8 mouse cellular contexts compared by ENCODE assay signal in the genomic region with DNA sequence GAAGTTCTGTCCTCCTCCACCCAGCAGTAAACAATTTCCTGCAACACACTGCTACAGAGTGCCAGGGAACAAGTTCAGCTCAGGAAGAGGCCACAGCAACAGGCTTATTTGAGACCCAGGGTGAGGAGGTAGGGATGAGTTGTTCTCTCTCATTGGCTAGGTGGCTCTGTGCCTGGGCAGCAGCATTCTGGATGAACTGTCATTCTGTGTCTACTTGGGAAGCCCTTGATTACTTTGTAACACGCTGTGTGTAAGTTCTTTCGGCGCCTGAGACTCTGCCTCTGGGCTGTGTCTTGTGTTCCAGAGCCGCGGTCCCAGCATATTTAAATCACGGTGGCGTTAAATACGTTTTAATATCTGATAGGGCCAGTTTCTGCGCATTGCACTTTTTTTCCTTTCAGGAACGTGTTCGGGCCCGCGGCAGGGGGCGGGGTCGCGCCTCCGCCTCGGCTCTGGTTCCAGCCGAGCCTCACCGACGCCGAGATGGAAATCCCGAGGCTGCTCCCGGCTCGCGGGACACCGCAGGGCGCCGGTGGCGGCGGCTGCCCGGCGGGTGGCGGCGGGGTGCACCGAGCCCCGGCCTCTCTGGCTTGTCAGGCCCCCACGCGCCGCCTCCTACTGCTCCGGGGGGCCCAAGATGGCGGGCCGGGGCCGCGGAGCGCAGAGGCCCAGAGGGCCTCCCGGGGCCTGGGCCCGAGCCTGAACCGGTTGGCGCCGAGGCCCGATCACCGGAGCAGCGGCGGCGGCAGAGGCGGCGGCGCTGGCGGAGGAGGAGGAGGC. TPM values are rescaled to one million over a fixed set of nuclear protein-coding genes. Genes with fewer than 3 reads are reported as not detected.
DNase-seq lines count a peak whose midpoint lies in the region; ATAC-seq and TF ChIP-seq lines count a peak whose summit lies in the region.
"Not testable (repeated sequence)": the region's sequence is repeated elsewhere in the genome, so short reads cannot be mapped to it uniquely, and the experiment has no call there.

A gene (plus strand): TSS at position 378 of the 780 bp plus-strand sequence.

- ATAC-seq in G1E (ENCODE audit: extremely low read depth, insufficient number of reproducible peaks, low FRiP score, poor library complexity, severe bottlenecking) = peak; percentile 63
- peak; percentile 75 for ATAC-seq in embryonic facial prominence, embryonic 14.5 days (ENCODE audit: low read depth)
- peak; percentile 49 for ATAC-seq in heart, embryonic 12.5 days (ENCODE audit: insufficient number of reproducible peaks, low FRiP score)
- peak; percentile 75 for ATAC-seq in inflammation-experienced regulatory T-cells, adult 6 months
- not testable (repeated sequence) for ATAC-seq in limb, embryonic 15.5 days (ENCODE audit: insufficient number of reproducible peaks, low FRiP score, low TSS enrichment, low read depth)
- peak; percentile 66 for ATAC-seq in megakaryocyte-erythroid progenitor cell, adult 5-6 weeks (replicated peaks; ENCODE audit: low FRiP score, low TSS enrichment, poor library complexity, severe bottlenecking)
- ATAC-seq in neutrophil, adult 5-6 weeks (ENCODE audit: extremely low read depth, insufficient number of reproducible peaks, low FRiP score, poor library complexity, severe bottlenecking) = peak; percentile 45

- H3K36me3 ChIP-seq in G1E (replicated peaks); embryonic facial prominence, embryonic 14.5 days (ENCODE audit: control insufficient read depth, insufficient read depth, low read length); heart, embryonic 12.5 days; limb, embryonic 15.5 days: not testable (repeated sequence)

- not testable (repeated sequence) for H3K4me3 ChIP-seq in G1E (ENCODE audit: low read depth, low read length); embryonic facial prominence, embryonic 14.5 days (ENCODE audit: low read depth, low read length)
- peak within 1 kb of the TSS; percentile 40 for H3K4me3 ChIP-seq in heart, embryonic 12.5 days
- peak within 1 kb of the TSS; percentile 27 for H3K4me3 ChIP-seq in limb, embryonic 15.5 days

- H3K27ac ChIP-seq in embryonic facial prominence, embryonic 14.5 days (replicated peaks; ENCODE audit: low read depth, low read length); heart, embryonic 12.5 days (ENCODE audit: poor library complexity, severe bottlenecking); limb, embryonic 15.5 days: not testable (repeated sequence)

- H3K27me3 ChIP-seq in G1E (ENCODE audit: insufficient read depth, low read length); embryonic facial prominence, embryonic 14.5 days (replicated peaks; ENCODE audit: control insufficient read depth, insufficient read depth, low read length); heart, embryonic 12.5 days (replicated peaks); limb, embryonic 15.5 days: not testable (repeated sequence)

- not testable (repeated sequence) for H3K4me2 ChIP-seq in embryonic facial prominence, embryonic 14.5 days (ENCODE audit: low read depth, low read length); limb, embryonic 15.5 days
- 0 out of 2 replicates have a peak within 1 kb of the TSS, but pooled peaks have one; percentile 36 for H3K4me2 ChIP-seq in heart, embryonic 12.5 days

- H3K9me3 ChIP-seq in G1E (replicated peaks); embryonic facial prominence, embryonic 14.5 days (ENCODE audit: control insufficient read depth, low read length); heart, embryonic 12.5 days (replicated peaks); limb, embryonic 15.5 days: not testable (repeated sequence)

- H3K4me1 ChIP-seq in G1E (ENCODE audit: insufficient read depth, low read depth, low read length); embryonic facial prominence, embryonic 14.5 days (ENCODE audit: control insufficient read depth, insufficient read depth, low read length); heart, embryonic 12.5 days (replicated peaks); limb, embryonic 15.5 days: not testable (repeated sequence)

- WGBS in embryonic facial prominence, embryonic 14.5 days = no CpG with 5 or more reads among the region's 60 CpGs
- WGBS in heart, embryonic 12.5 days = no CpG with 5 or more reads among the region's 60 CpGs
- no CpG with 5 or more reads among the region's 60 CpGs for whole genome bisulfite sequencing in limb, embryonic 15.5 days

- not testable (repeated sequence) for DNase-seq in G1E (ENCODE audit: low spot score); embryonic facial prominence, embryonic 14.5 days (ENCODE audit: low spot score); layer of hippocampus, postnatal 25 days (ENCODE audit: extremely low spot score in 1 of 2, low spot score in 1 of 2)

- not testable (repeated sequence) for TF ChIP-seq CTCF in G1E (IDR thresholded peaks at IDR 0.05; ENCODE audit: low read depth, low read length)

- H3K9ac ChIP-seq in embryonic facial prominence, embryonic 14.5 days (ENCODE audit: low read depth, low read length); heart, embryonic 12.5 days; limb, embryonic 15.5 days: not testable (repeated sequence)

RNA-seq across cellular contexts. Expression of the gene that starts here (rescaled TPM):
- 12.6 and 15.8 TPM in 2 replicates for total RNA-seq in G1E (2014; fragmentation: Nextera tagmentation)
- total RNA-seq in G1E (2017) = 7.3 and 8.1 TPM in 2 replicates
- polyA plus RNA-seq in G1E (2012) = 0.76 and 0.81 TPM in 2 replicates
- polyA plus RNA-seq in embryonic facial prominence, embryonic 14.5 days (2014; fragmentation: Nextera tagmentation; extraction: Ambion mirVana) = 2.7 and 2.8 TPM in 2 replicates
- 1.1 and 1.2 TPM in 2 replicates for polyA plus RNA-seq in heart, embryonic 12.5 days (2016; fragmentation: Nextera tagmentation; extraction: Ambion mirVana)
- polyA plus RNA-seq in inflammation-experienced regulatory T-cells, adult 6 months (2017; shearing (Covaris generic)) = 1 to 10 TPM; 2.0 to 2.8 (median 2.6) TPM
- 10 to 100 TPM; 16.3 to 19.0 TPM for total RNA-seq in layer of hippocampus, postnatal 25 days (2021)
- polyA plus RNA-seq in limb, embryonic 15.5 days (2015; fragmentation: Nextera tagmentation; extraction: Ambion mirVana) = 1.2 and 1.5 TPM in 2 replicates
- 4.6 and 4.8 TPM in 2 replicates for total RNA-seq in megakaryocyte-erythroid progenitor cell, adult 5-6 weeks (2014; fragmentation: Nextera tagmentation)
- total RNA-seq in megakaryocyte-erythroid progenitor cell, adult 5-6 weeks (2017) = 6.1 TPM in 2 replicates
- 19.3 and 19.5 TPM in 2 replicates for total RNA-seq in neutrophil, adult 5-6 weeks (2017)
